Comparison of ENCODE assay signal across 11 mouse cellular contexts in the genomic region with DNA sequence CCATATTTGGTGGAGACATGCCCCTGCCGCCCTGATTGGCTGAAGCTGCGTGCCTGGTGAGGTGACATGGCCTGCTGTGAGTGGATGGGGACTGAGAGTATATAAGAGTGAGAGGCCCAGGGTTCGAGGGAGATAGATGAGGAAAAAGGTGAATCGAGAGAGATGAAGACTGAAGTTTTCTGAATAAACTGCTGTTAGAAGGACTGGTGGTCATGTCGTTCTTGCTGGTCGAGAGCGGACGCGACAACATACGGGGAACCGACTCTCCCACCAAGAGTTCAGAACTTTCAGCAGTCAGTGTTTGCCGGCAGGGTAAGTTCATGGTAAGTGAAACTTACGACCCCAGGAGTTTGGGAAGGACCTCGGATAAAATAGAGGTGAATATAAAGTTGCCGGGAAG. TPM values are rescaled to one million over a fixed set of nuclear protein-coding genes. Genes with fewer than 3 reads are reported as not detected.
"Had no signal": no experiment of that assay in that cellular context is flagged by ENCODE, and none has a peak within 500 bp of the region (broad histone marks: within the 10 kb centered on the region; RNA-seq: fewer than 3 reads in every experiment).

No protein-coding gene starts in this region.

RNA-seq across cellular contexts. Expression of gene Il7r, which starts 27.3 kb away (rescaled TPM):
- total RNA-seq: granulocyte monocyte progenitor cell, adult 5-6 weeks had no signal
- polyA plus RNA-seq: embryonic facial prominence, embryonic 10.5 days; embryonic facial prominence, embryonic 13.5 days; forebrain, embryonic 10.5 days; forebrain, embryonic 11.5 days; forebrain, embryonic 12.5 days; forebrain, embryonic 13.5 days; forebrain, embryonic 15.5 days; forebrain, embryonic 16.5 days; forebrain, postnatal 0 days; heart, embryonic 10.5 days had no signal
